Mouse (Mus musculus): Measurements from ENCODE around the gene Lat2. TPM values are rescaled to one million over a fixed set of nuclear protein-coding genes. Genes with fewer than 3 reads are reported as not detected.
"Not testable (repeated sequence)": the region's sequence is repeated elsewhere in the genome, so short reads cannot be mapped to it uniquely, and the experiment has no call there.

Lat2 gene
- polyA plus RNA-seq (2016; fragmentation: Nextera tagmentation; extraction: Ambion mirVana), result 6.0 and 6.4 TPM in 2 replicates

GRCm38 (mm10) chr5:134614802-134615201 is at the start of gene Lat2:
Gene Lat2 (minus strand): TSS chr5:134615025.
- Histone ChIP-seq H3K27ac (no peak within 1 kb of the TSS), H3K4me3 (no peak within 1 kb of the TSS), H3K4me1 (no peaks in the 10 kb centered on the region), H3K9me3 (no peaks in the 10 kb centered on the region), H3K9ac (no peak within 1 kb of the TSS), H3K27me3 (replicated peaks) (no peaks in the 10 kb centered on the region), H3K4me2 (replicated peaks) (no peak within 1 kb of the TSS), H3K36me3 (peaks cover 48% of the 10 kb centered on the region)
- ATAC-seq (ENCODE audit: low FRiP score, low read depth), result no peak
- 88% methylated on average over 7 of the region's 7 CpGs for WGBS

GRCm38 (mm10) chr5:134656708-134657107 is 41.9 kb upstream of the Lat2 start:
- no peaks in the 10 kb centered on the region for H3K27me3 ChIP-seq (replicated peaks)
- peaks cover 47% of the 10 kb centered on the region for H3K36me3 ChIP-seq
- no peaks in the 10 kb centered on the region for H3K9me3 ChIP-seq
- H3K9ac ChIP-seq, result 0 out of 2 replicates have a peak overlapping the region, but pooled peaks have one; percentile 9
- no peak overlapping the region for H3K4me3 ChIP-seq
- no peak for ATAC-seq (ENCODE audit: low FRiP score, low read depth)
- H3K4me2 ChIP-seq (replicated peaks), result no peak overlapping the region
- 74% methylated on average over 4 of the region's 4 CpGs for WGBS
- H3K4me1 ChIP-seq, result no peaks in the 10 kb centered on the region
- H3K27ac ChIP-seq, result no peak overlapping the region

- no peak for ATAC-seq (ENCODE audit: low FRiP score, low read depth)
- Histone ChIP-seq H3K9ac (no peak overlapping the region), H3K4me3 (no peak overlapping the region), H3K27me3 (replicated peaks) (no peaks in the 10 kb centered on the region), H3K36me3 (peaks cover 8% of the 10 kb centered on the region), H3K4me2 (replicated peaks) (no peak overlapping the region), H3K9me3 (no peaks in the 10 kb centered on the region), H3K27ac (no peak overlapping the region), H3K4me1 (no peaks in the 10 kb centered on the region)
- 57% methylated on average over 7 of the region's 7 CpGs for WGBS
These were observed 37.2 kb upstream of the Lat2 start for GRCm38 (mm10) chr5:134652015-134652414.

- H3K36me3 ChIP-seq, result no peaks in the 10 kb centered on the region
- H3K27me3 ChIP-seq (replicated peaks), result no peaks in the 10 kb centered on the region
- WGBS, result 54% methylated on average over 5 of the region's 5 CpGs
- H3K27ac ChIP-seq, result no peak overlapping the region
- H3K4me1 ChIP-seq, result no peaks in the 10 kb centered on the region
- no peak for ATAC-seq (ENCODE audit: low FRiP score, low read depth)
- no peaks in the 10 kb centered on the region for H3K9me3 ChIP-seq
- no peak overlapping the region for H3K4me2 ChIP-seq (replicated peaks)
- H3K9ac ChIP-seq, result no peak overlapping the region
- no peak overlapping the region for H3K4me3 ChIP-seq
These were observed 36.1 kb upstream of the Lat2 start for GRCm38 (mm10) chr5:134650926-134651325.

GRCm38 (mm10) chr5:134648976-134649375 is 34.2 kb upstream of the Lat2 start:
- H3K9ac ChIP-seq; H3K4me3 ChIP-seq; H3K27me3 ChIP-seq (replicated peaks); ATAC-seq (ENCODE audit: low FRiP score, low read depth); H3K4me1 ChIP-seq; H3K27ac ChIP-seq; H3K4me2 ChIP-seq (replicated peaks); H3K9me3 ChIP-seq; H3K36me3 ChIP-seq: not testable (repeated sequence)
- WGBS, result 93% methylated on average over 3 of the region's 4 CpGs

- Histone ChIP-seq H3K27ac (no peak overlapping the region), H3K27me3 (replicated peaks) (no peaks in the 10 kb centered on the region), H3K9me3 (no peaks in the 10 kb centered on the region), H3K4me1 (no peaks in the 10 kb centered on the region), H3K4me3 (no peak overlapping the region), H3K36me3 (no peaks in the 10 kb centered on the region), H3K9ac (no peak overlapping the region), H3K4me2 (replicated peaks) (no peak overlapping the region)
- WGBS, result 82% methylated on average over 2 of the region's 2 CpGs
- no peak for ATAC-seq (ENCODE audit: low FRiP score, low read depth)
These were observed 32.6 kb upstream of the Lat2 start for GRCm38 (mm10) chr5:134647394-134647793.

- H3K36me3 ChIP-seq, result no peaks in the 10 kb centered on the region
- no peak overlapping the region for H3K4me3 ChIP-seq
- ATAC-seq (ENCODE audit: low FRiP score, low read depth), result no peak
- no peaks in the 10 kb centered on the region for H3K27me3 ChIP-seq (replicated peaks)
- H3K9me3 ChIP-seq, result no peaks in the 10 kb centered on the region
- H3K4me2 ChIP-seq (replicated peaks), result no peak overlapping the region
- H3K27ac ChIP-seq, result no peak overlapping the region
- H3K4me1 ChIP-seq, result no peaks in the 10 kb centered on the region
- WGBS, result 76% methylated on average over 4 of the region's 4 CpGs
- H3K9ac ChIP-seq, result no peak overlapping the region
These were observed 31.6 kb upstream of the Lat2 start for GRCm38 (mm10) chr5:134646461-134646860.

- Histone ChIP-seq H3K27ac (no peak overlapping the region), H3K9ac (no peak overlapping the region), H3K9me3 (no peaks in the 10 kb centered on the region), H3K4me3 (no peak overlapping the region), H3K36me3 (no peaks in the 10 kb centered on the region), H3K27me3 (replicated peaks) (no peaks in the 10 kb centered on the region), H3K4me2 (replicated peaks) (no peak overlapping the region), H3K4me1 (no peaks in the 10 kb centered on the region; the same call in 1 of the 2 replicates)
- WGBS, result 73% methylated on average over 8 of the region's 8 CpGs
- ATAC-seq (ENCODE audit: low FRiP score, low read depth), result no peak
These were observed 29.9 kb upstream of the Lat2 start for GRCm38 (mm10) chr5:134644643-134645118.

- Histone ChIP-seq H3K4me3 (no peak overlapping the region), H3K4me1 (no peaks in the 10 kb centered on the region; the same call in 1 of the 2 replicates), H3K9me3 (no peaks in the 10 kb centered on the region), H3K9ac (no peak overlapping the region), H3K4me2 (replicated peaks) (no peak overlapping the region), H3K36me3 (no peaks in the 10 kb centered on the region), H3K27ac (no peak overlapping the region), H3K27me3 (replicated peaks) (no peaks in the 10 kb centered on the region)
- no peak for ATAC-seq (ENCODE audit: low FRiP score, low read depth)
- 88% methylated on average over 1 of the region's 1 CpGs for WGBS
These were observed 29.3 kb upstream of the Lat2 start for GRCm38 (mm10) chr5:134644121-134644520.

- ATAC-seq (ENCODE audit: low FRiP score, low read depth), result no peak
- no peaks in the 10 kb centered on the region for H3K27me3 ChIP-seq (replicated peaks)
- H3K36me3 ChIP-seq, result peaks cover 9% of the 10 kb centered on the region
- H3K27ac ChIP-seq, result no peak overlapping the region
- no peak overlapping the region for H3K9ac ChIP-seq
- H3K4me1 ChIP-seq, result peaks cover 7% of the 10 kb centered on the region
- H3K4me2 ChIP-seq (replicated peaks), result no peak overlapping the region
- WGBS, result 84% methylated on average over 2 of the region's 3 CpGs
- H3K9me3 ChIP-seq, result no peaks in the 10 kb centered on the region
- H3K4me3 ChIP-seq, result no peak overlapping the region
These were observed 25.5 kb upstream of the Lat2 start for GRCm38 (mm10) chr5:134640371-134640770.

GRCm38 (mm10) chr5:134639269-134639682 is 24.5 kb upstream of the Lat2 start, which contains the start of gene Eif4h:
Gene Eif4h (minus strand): TSS chr5:134639490.
- H3K4me3 ChIP-seq, result peak within 1 kb of the TSS; percentile 100
- no peaks in the 10 kb centered on the region for H3K27me3 ChIP-seq (replicated peaks)
- H3K36me3 ChIP-seq, result peaks cover 15% of the 10 kb centered on the region
- peak within 1 kb of the TSS; percentile 66 for H3K4me2 ChIP-seq (replicated peaks)
- H3K4me1 ChIP-seq, result peaks cover 7% of the 10 kb centered on the region
- peak within 1 kb of the TSS; percentile 99 for H3K9ac ChIP-seq
- H3K9me3 ChIP-seq, result no peaks in the 10 kb centered on the region
- H3K27ac ChIP-seq, result peak within 1 kb of the TSS; percentile 87
- under 1% methylated on average over 46 of the region's 52 CpGs for WGBS
- peak; percentile 92 for ATAC-seq (ENCODE audit: low FRiP score, low read depth)

GRCm38 (mm10) chr5:134638461-134639268 is 23.8 kb upstream of the Lat2 start:
- Histone ChIP-seq H3K4me1 (peaks cover 7% of the 10 kb centered on the region), H3K36me3 (peaks cover 15% of the 10 kb centered on the region), H3K27me3 (replicated peaks) (no peaks in the 10 kb centered on the region), H3K4me3 (peak overlapping the region; percentile 100), H3K9me3 (no peaks in the 10 kb centered on the region), H3K4me2 (replicated peaks) (peak overlapping the region; percentile 66), H3K9ac (peak overlapping the region; percentile 99), H3K27ac (peak overlapping the region; percentile 87)
- peak; percentile 64 for ATAC-seq (ENCODE audit: low FRiP score, low read depth)
- under 1% methylated on average over 81 of the region's 85 CpGs for WGBS

Data from neural tube, embryonic 12.5 days (tissue).